Mouse (Mus musculus) yolk sac, embryonic 10.5 days (tissue): ENCODE results near the gene Proser3.

Experiments used
- DNase-seq: peaks from one replicate; pipeline ENCODE4 v3.0.0-alpha.2; 2017; ENCODE audit warnings: low spot score

Gene Proser3

DNA sequence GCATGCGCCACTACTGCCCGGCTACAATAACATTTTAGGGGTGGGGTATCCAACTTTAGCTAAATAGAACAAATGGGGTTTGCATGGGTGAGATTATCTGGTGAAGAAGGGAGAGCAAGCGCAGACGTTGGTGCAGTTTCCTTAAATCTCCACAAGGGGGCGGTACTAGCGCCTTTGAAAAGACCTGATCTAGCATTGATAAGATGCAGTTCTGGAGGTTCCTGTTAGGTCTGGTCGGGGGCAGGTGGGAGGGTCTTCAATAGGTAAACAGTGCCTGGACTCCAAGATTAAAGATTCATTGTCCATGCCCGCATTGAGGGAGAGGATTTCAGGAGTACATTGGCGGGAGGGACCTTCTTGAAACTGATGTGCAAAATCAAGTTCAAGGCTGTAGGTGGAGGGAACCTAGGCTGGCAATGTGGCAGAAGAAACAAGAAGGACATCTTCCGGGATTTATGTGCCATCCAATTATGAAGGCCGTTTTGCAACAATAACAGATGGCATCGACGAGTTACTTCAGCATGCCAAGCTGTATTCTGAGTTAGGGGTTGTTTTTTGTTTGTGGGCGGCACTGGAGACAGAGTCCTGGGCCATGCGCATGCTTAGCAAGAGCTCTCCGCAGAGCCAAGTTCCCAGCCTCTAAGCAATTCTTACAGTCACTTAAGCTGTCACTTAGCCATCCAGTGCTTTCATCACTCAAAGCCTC lies 61.7 kb downstream of the Proser3 start:
- DNase-seq: no peak
